Mouse (Mus musculus) midbrain, embryonic 12.5 days (tissue): ENCODE results near the gene Bicc1. TPM values are rescaled to one million over a fixed set of nuclear protein-coding genes. Genes with fewer than 3 reads are reported as not detected.
A peak's percentile ranks its signal among the peaks of the same experiment; 100 is the strongest.

Experiments
- ATAC-seq: fragments of 200-750 bp; cut with Nextera tagmentation; 2 replicates; pipeline ENCODE4 v1.8.0; 2017; ENCODE audit warnings: low read depth, moderate TSS enrichment, moderate library complexity; ENCODE audit not compliant: low FRiP score
- H3K27ac ChIP-seq: fragments of 300-500 bp; sonication (generic); replicated peaks from 2 replicates; pipeline ENCODE4 v1.5.1; 2016; ENCODE audit warnings: mild to moderate bottlenecking
- H3K27me3 ChIP-seq: fragments of 300-500 bp; sonication (generic); 2 replicates; pipeline ENCODE4 v1.6.1; 2016; ENCODE audit warnings: mild to moderate bottlenecking
- H3K36me3 ChIP-seq: fragments of 300-500 bp; sonication (generic); 2 replicates; pipeline ENCODE4 v1.6.1; 2016
- H3K4me1 ChIP-seq: fragments of 300-500 bp; sonication (generic); 2 replicates; pipeline ENCODE4 v1.6.1; 2016
- H3K4me2 ChIP-seq: fragments of 300-500 bp; sonication (generic); replicated peaks from 2 replicates; pipeline ENCODE4 v1.6.1; 2016; ENCODE audit warnings: mild to moderate bottlenecking, moderate library complexity
- H3K4me3 ChIP-seq: fragments of 300-500 bp; sonication (generic); 2 replicates; pipeline ENCODE4 v1.5.1; 2016; ENCODE audit warnings: mild to moderate bottlenecking
- H3K9ac ChIP-seq: fragments of 300-500 bp; sonication (generic); replicated peaks from 2 replicates; pipeline ENCODE4 v1.6.1; 2016; ENCODE audit warnings: mild to moderate bottlenecking, moderate library complexity
- H3K9me3 ChIP-seq: fragments of 300-500 bp; sonication (generic); 2 replicates; pipeline ENCODE4 v1.6.1; 2016; ENCODE audit warnings: mild to moderate bottlenecking
- WGBS: fragments of 180-500 bp; shearing (Covaris S2); methylation state at CpG from one replicate; pipeline ENCODE4 v1.1.7; 2016; 5-methylcytosine and 5-hydroxymethylcytosine counted together
- polyA plus RNA-seq: library from polyadenylated mRNA; unstranded; fragments of >200 nt; fragmentation: Nextera tagmentation; extraction: Ambion mirVana; gene quantifications from 2 replicates; pipeline ENCODE4 v1.2.1, GENCODE M21; 2016

Bicc1 gene
- polyA plus RNA-seq, 1 experiment from 2014 or later, result 15.2 TPM

GRCm38 (mm10) chr10:71002871-71003270 is 156.6 kb downstream of the Bicc1 start:
- 86% methylated on average over 2 of the region's 2 CpGs for WGBS
- Histone ChIP-seq H3K9me3 (no peaks in the 10 kb centered on the region), H3K36me3 (no peaks in the 10 kb centered on the region), H3K4me1 (no peaks in the 10 kb centered on the region), H3K9ac (no peak overlapping the region), H3K27me3 (no peaks in the 10 kb centered on the region), H3K4me3 (no peak overlapping the region), H3K27ac (no peak overlapping the region), H3K4me2 (no peak overlapping the region)
- no peak for ATAC-seq

- ATAC-seq, result no peak
- no peak overlapping the region for H3K9ac ChIP-seq
- H3K36me3 ChIP-seq, result no peaks in the 10 kb centered on the region
- no peaks in the 10 kb centered on the region for H3K27me3 ChIP-seq
- H3K4me1 ChIP-seq, result no peaks in the 10 kb centered on the region
- over 99% methylated on average over 4 of the region's 4 CpGs for WGBS
- H3K4me2 ChIP-seq, result no peak overlapping the region
- H3K9me3 ChIP-seq, result no peaks in the 10 kb centered on the region
- H3K27ac ChIP-seq, result no peak overlapping the region
- H3K4me3 ChIP-seq, result no peak overlapping the region
Measured at GRCm38 (mm10) chr10:71002186-71002585, 157.3 kb downstream of the Bicc1 start.

DNA sequence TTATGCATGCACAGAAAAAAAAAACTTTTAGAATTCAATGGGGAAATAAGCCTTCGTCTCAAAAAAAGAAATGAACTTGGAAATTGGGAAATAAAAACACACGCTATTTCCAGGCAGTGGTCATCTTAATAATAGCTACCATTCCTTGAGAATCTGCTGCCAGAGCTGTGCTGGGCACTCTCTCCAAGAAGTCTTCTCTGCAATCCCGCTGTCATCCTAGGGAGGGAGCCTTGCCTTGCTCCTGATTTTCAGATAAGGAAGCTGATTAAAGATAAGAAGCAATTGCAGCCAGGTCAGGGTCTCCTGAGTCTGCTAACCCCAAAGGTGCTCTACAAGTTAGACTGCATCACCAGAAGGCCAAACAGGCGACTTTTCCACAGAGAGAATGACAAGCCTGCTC is 161.4 kb downstream of the Bicc1 start:
- ATAC-seq, result no peak
- no peaks in the 10 kb centered on the region for H3K9me3 ChIP-seq
- H3K4me1 ChIP-seq, result no peaks in the 10 kb centered on the region
- WGBS, result 55% methylated on average over 4 of the region's 4 CpGs
- no peaks in the 10 kb centered on the region for H3K27me3 ChIP-seq
- H3K4me3 ChIP-seq, result no peak overlapping the region
- H3K36me3 ChIP-seq, result no peaks in the 10 kb centered on the region
- no peak overlapping the region for H3K4me2 ChIP-seq
- no peak overlapping the region for H3K27ac ChIP-seq
- H3K9ac ChIP-seq, result no peak overlapping the region

GRCm38 (mm10) chr10:70996051-70996450 is 163.4 kb downstream of the Bicc1 start:
- H3K4me1 ChIP-seq, result no peaks in the 10 kb centered on the region
- H3K9ac ChIP-seq, result no peak overlapping the region
- WGBS, result 96% methylated on average over 9 of the region's 9 CpGs
- no peak overlapping the region for H3K4me2 ChIP-seq
- no peaks in the 10 kb centered on the region for H3K36me3 ChIP-seq
- no peaks in the 10 kb centered on the region for H3K9me3 ChIP-seq
- no peaks in the 10 kb centered on the region for H3K27me3 ChIP-seq
- no peak overlapping the region for H3K27ac ChIP-seq
- no peak for ATAC-seq
- no peak overlapping the region for H3K4me3 ChIP-seq

- Histone ChIP-seq H3K4me3 (no peak overlapping the region), H3K27me3 (no peaks in the 10 kb centered on the region), H3K9ac (no peak overlapping the region), H3K4me2 (no peak overlapping the region), H3K27ac (no peak overlapping the region), H3K4me1 (no peaks in the 10 kb centered on the region), H3K36me3 (no peaks in the 10 kb centered on the region), H3K9me3 (no peaks in the 10 kb centered on the region)
- 97% methylated on average over 2 of the region's 2 CpGs for WGBS
- ATAC-seq, result no peak
Measured at GRCm38 (mm10) chr10:70994135-70994497, 165.4 kb downstream of the Bicc1 start.

DNA sequence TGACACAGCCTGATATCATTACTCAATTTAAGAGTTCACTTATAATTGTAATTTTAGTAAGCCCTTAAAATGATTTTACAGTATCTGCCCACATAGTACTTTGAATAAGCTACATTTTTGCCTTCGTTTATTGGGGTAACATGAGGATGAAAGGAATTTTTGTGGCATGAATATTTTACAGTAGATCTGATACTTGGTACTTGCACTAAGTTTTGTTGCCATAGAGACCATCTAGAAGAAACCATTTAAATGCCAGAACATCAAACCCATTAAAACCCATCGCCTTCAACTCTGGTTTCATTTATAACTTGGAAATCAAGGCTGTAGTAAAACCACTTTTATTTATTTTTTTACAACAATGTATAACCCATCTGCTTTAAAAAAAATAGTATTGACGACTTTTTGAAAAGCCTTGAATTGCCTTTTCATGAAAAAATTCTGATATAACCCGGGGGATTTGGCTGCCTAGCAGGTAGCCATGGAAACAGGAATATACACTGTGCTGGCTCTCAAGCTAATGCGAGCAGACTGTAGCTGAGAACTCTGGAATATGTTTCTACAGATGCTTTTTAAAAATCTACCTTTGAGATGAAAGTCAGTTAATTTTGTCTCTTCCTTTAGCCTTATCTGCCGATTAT is 165.9 kb downstream of the Bicc1 start:
- peak; percentile 71; the same call in 1 of the 2 replicates for ATAC-seq
- Histone ChIP-seq H3K4me1 (no peaks in the 10 kb centered on the region), H3K27ac (no peak overlapping the region), H3K4me2 (no peak overlapping the region), H3K36me3 (no peaks in the 10 kb centered on the region), H3K9me3 (no peaks in the 10 kb centered on the region), H3K4me3 (no peak overlapping the region), H3K27me3 (no peaks in the 10 kb centered on the region), H3K9ac (no peak overlapping the region)
- WGBS, result 59% methylated on average over 6 of the region's 6 CpGs

DNA sequence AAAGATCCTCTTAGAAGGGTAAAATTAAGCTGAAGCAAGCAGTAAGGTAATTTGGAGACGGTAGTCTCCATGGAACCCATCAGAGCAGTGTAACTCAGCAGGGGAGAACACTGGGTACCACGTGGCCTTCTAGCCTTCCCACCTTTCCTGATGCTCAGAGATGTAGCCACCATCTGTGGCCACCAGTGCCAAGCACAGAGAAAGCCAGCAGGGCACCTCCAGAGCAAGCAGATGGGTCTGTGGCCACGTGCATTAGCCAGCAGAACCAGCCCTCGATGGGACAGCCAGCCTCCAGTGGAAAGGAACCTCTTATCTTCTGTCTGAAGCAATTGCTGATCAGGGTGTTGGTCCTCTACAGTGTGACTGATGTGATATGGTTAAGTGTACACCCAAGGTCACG is 172.1 kb downstream of the Bicc1 start:
- no peak for ATAC-seq
- H3K4me3 ChIP-seq, result no peak overlapping the region
- 84% methylated on average over 5 of the region's 5 CpGs for WGBS
- no peaks in the 10 kb centered on the region for H3K27me3 ChIP-seq
- H3K4me1 ChIP-seq, result no peaks in the 10 kb centered on the region
- H3K9me3 ChIP-seq, result no peaks in the 10 kb centered on the region
- H3K36me3 ChIP-seq, result no peaks in the 10 kb centered on the region
- no peak overlapping the region for H3K9ac ChIP-seq
- H3K27ac ChIP-seq, result no peak overlapping the region
- no peak overlapping the region for H3K4me2 ChIP-seq

GRCm38 (mm10) chr10:70983036-70983670 is 176.3 kb downstream of the Bicc1 start:
- no peak overlapping the region for H3K4me3 ChIP-seq
- no peaks in the 10 kb centered on the region for H3K27me3 ChIP-seq
- no peak for ATAC-seq
- H3K9ac ChIP-seq, result no peak overlapping the region
- H3K27ac ChIP-seq, result no peak overlapping the region
- no peaks in the 10 kb centered on the region for H3K4me1 ChIP-seq
- H3K36me3 ChIP-seq, result no peaks in the 10 kb centered on the region
- no peak overlapping the region for H3K4me2 ChIP-seq
- H3K9me3 ChIP-seq, result no peaks in the 10 kb centered on the region
- 85% methylated on average over 11 of the region's 11 CpGs for WGBS

DNA sequence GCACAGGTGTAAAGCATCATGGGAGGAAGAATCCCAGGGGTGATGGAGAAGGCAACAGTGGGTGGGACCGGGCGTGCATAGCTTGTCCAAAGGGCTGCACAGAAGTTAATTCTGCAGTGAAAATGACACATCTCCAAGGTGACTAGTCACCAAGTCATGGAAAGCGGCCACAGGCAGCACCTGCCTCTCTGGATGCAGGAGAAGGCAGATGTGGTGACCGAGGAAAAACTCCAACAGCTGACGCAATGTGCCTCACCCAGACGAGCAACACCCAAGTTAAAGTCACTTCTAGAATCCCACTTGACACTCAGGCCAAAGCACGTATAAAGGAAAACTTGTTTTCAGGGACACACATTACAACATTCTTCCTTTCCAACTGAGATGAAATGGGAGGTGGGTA is 177.3 kb downstream of the Bicc1 start:
- 92% methylated on average over 7 of the region's 7 CpGs for WGBS
- H3K4me3 ChIP-seq, result no peak overlapping the region
- no peak for ATAC-seq
- H3K4me2 ChIP-seq, result no peak overlapping the region
- no peaks in the 10 kb centered on the region for H3K4me1 ChIP-seq
- no peaks in the 10 kb centered on the region for H3K27me3 ChIP-seq
- H3K36me3 ChIP-seq, result no peaks in the 10 kb centered on the region
- no peak overlapping the region for H3K27ac ChIP-seq
- no peak overlapping the region for H3K9ac ChIP-seq
- H3K9me3 ChIP-seq, result no peaks in the 10 kb centered on the region

DNA sequence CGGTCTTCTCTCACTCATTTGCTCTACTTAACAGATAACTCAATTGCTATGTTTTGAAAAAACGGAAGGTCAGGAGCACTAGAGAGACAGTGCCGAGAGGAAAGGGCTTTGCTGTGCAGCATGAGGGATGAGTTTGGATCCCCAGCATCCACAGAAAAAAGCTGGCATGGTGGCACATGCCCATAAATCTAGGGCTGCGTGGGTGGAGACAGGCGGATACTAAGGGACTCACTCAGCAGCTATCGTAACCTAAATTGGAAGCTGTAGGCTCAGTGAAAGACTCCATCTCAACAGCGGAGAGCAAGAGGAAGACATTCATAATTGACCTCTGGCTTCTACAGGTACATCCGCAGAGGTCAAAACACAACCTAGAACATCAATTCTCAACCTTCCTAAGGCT is 179.8 kb downstream of the Bicc1 start:
- Histone ChIP-seq H3K4me1 (no peaks in the 10 kb centered on the region), H3K4me3 (no peak overlapping the region), H3K4me2 (no peak overlapping the region), H3K9me3 (no peaks in the 10 kb centered on the region), H3K36me3 (no peaks in the 10 kb centered on the region), H3K9ac (no peak overlapping the region), H3K27me3 (no peaks in the 10 kb centered on the region), H3K27ac (no peak overlapping the region)
- 96% methylated on average over 8 of the region's 8 CpGs for WGBS
- no peak for ATAC-seq

GRCm38 (mm10) chr10:70977141-70977540 is 182.4 kb downstream of the Bicc1 start:
- Histone ChIP-seq H3K36me3 (no peaks in the 10 kb centered on the region), H3K4me2 (no peak overlapping the region), H3K27ac (no peak overlapping the region), H3K4me1 (no peaks in the 10 kb centered on the region), H3K27me3 (no peaks in the 10 kb centered on the region), H3K9ac (no peak overlapping the region), H3K9me3 (no peaks in the 10 kb centered on the region), H3K4me3 (no peak overlapping the region)
- ATAC-seq, result no peak
- WGBS, result 87% methylated on average over 6 of the region's 6 CpGs

GRCm38 (mm10) chr10:70976633-70977032 is 182.9 kb downstream of the Bicc1 start:
- Histone ChIP-seq H3K4me3 (no peak overlapping the region), H3K27me3 (no peaks in the 10 kb centered on the region), H3K9ac (no peak overlapping the region), H3K4me1 (no peaks in the 10 kb centered on the region), H3K36me3 (no peaks in the 10 kb centered on the region), H3K27ac (no peak overlapping the region), H3K4me2 (no peak overlapping the region), H3K9me3 (no peaks in the 10 kb centered on the region)
- 85% methylated on average over 9 of the region's 9 CpGs for WGBS
- ATAC-seq, result no peak

GRCm38 (mm10) chr10:70971156-70971555 is 188.3 kb downstream of the Bicc1 start:
- H3K27ac ChIP-seq, result no peak overlapping the region
- H3K9ac ChIP-seq, result no peak overlapping the region
- no peaks in the 10 kb centered on the region for H3K27me3 ChIP-seq
- H3K4me1 ChIP-seq, result no peaks in the 10 kb centered on the region
- H3K4me2 ChIP-seq, result no peak overlapping the region
- no peaks in the 10 kb centered on the region for H3K36me3 ChIP-seq
- H3K4me3 ChIP-seq, result no peak overlapping the region
- no peaks in the 10 kb centered on the region for H3K9me3 ChIP-seq
- WGBS, result 93% methylated on average over 11 of the region's 11 CpGs
- ATAC-seq, result no peak
